Mouse (Mus musculus) ES-E14 (cell line): ENCODE measurements around the gene Idh3g.

Experiments used
- HCFC1 ChIP-seq: IDR thresholded peaks from 2 replicates; pipeline ENCODE4 v1.6.1; 2012; ENCODE audit warnings: low read length, inconsistent platforms, borderline replicate concordance; ENCODE audit not compliant: insufficient read depth
- ZNF384 ChIP-seq: IDR thresholded peaks from 2 replicates; pipeline ENCODE4 v1.6.1; 2012; ENCODE audit warnings: low read depth, low read length, inconsistent platforms

DNA sequence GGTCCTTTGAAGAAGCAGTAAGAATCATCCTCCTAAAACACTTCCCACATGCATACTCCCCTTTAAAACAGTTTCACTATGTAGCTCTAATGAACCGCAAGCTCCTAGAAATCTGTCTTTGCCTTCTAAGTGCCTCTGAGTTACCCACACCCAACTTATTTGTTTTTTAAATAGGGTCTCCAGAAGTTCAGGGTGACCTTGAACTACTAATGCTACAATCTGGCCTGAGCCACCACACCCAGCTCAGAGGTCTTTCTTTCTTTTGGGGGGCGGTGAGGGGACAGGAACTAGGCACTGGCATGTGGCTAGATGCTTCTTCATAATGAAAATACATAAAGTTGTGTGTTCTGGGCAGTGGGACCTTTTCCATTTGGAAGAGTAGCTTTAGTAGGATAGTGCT, 10.8 kb upstream of the Idh3g start:
- TF ChIP-seq ZNF384 (no peak), HCFC1 (no peak)
